Mouse (Mus musculus) ES-E14 (cell line): ENCODE results near the gene Trim25. TPM values are rescaled to one million over a fixed set of nuclear protein-coding genes. Genes with fewer than 3 reads are reported as not detected.

Experiments used
- DNase-seq: peaks from one replicate; pipeline ENCODE4 v3.0.0-alpha.2; 2013; ENCODE audit warnings: low read depth, low spot score
- H3K27ac ChIP-seq: 2 replicates; pipeline ENCODE4 v1.5.1; 2012; ENCODE audit warnings: low read depth, mild to moderate bottlenecking, low read length, moderate library complexity, mixed read lengths; ENCODE audit not compliant: poor library complexity, insufficient read depth, severe bottlenecking
- H3K36me3 ChIP-seq: 2 replicates; pipeline ENCODE4 v1.6.1; 2012; ENCODE audit warnings: mild to moderate bottlenecking, low read length, moderate library complexity, mixed read lengths; ENCODE audit not compliant: control insufficient read depth, poor library complexity, insufficient read depth, severe bottlenecking
- H3K4me1 ChIP-seq, 2 experiments: fragments of 150-350 bp in 1 of 2; sonication (generic) in 1 of 2; 2 replicates each; pipeline ENCODE4 v1.6.1; 2012; ENCODE audit warnings: low read length in 2 of 2, mild to moderate bottlenecking in 1 of 2, mixed read lengths in 1 of 2; ENCODE audit not compliant: control insufficient read depth in 2 of 2, insufficient read depth in 2 of 2, poor library complexity in 1 of 2
- H3K4me3 ChIP-seq, 2 experiments: fragments of 150-350 bp in 1 of 2; sonication (generic) in 1 of 2; 2 replicates each; pipeline ENCODE4 v1.5.1; 2012; ENCODE audit warnings: low read length in 2 of 2, low read depth in 1 of 2, mild to moderate bottlenecking in 1 of 2, mixed read lengths in 1 of 2; ENCODE audit not compliant: insufficient read depth in 1 of 2, poor library complexity in 1 of 2, severe bottlenecking in 1 of 2
- H3K9ac ChIP-seq: 2 replicates; pipeline ENCODE4 v1.6.1; 2012; ENCODE audit warnings: low read depth, mild to moderate bottlenecking, low read length, mixed read lengths; ENCODE audit not compliant: poor library complexity, insufficient read depth, severe bottlenecking
- H3K9me3 ChIP-seq: fragments of 150-350 bp; sonication (generic); 2 replicates; pipeline ENCODE4 v1.6.1; 2012; ENCODE audit warnings: low read depth, mild to moderate bottlenecking, low read length; ENCODE audit not compliant: control insufficient read depth, insufficient read depth
- CHD2 ChIP-seq: IDR thresholded peaks from 2 replicates; pipeline ENCODE4 v1.6.1; 2014; ENCODE audit warnings: mild to moderate bottlenecking, low read depth, low read length, inconsistent platforms
- HCFC1 ChIP-seq: IDR thresholded peaks from 2 replicates; pipeline ENCODE4 v1.6.1; 2012; ENCODE audit warnings: low read length, inconsistent platforms, borderline replicate concordance; ENCODE audit not compliant: insufficient read depth
- MAFK ChIP-seq: IDR thresholded peaks from 2 replicates; pipeline ENCODE4 v1.6.1; 2014; ENCODE audit warnings: mild to moderate bottlenecking, low read depth, low read length, inconsistent platforms; ENCODE audit not compliant: insufficient read depth
- ZC3H11A ChIP-seq: IDR thresholded peaks from 2 replicates; pipeline ENCODE4 v1.6.1; 2012; ENCODE audit warnings: low read depth, mild to moderate bottlenecking, inconsistent platforms, low read length, borderline replicate concordance
- ZNF384 ChIP-seq: IDR thresholded peaks from 2 replicates; pipeline ENCODE4 v1.6.1; 2012; ENCODE audit warnings: low read depth, low read length, inconsistent platforms
- in situ Hi-C, 2 experiments: fragments of 600-800 bp; cut with MboI; formaldehyde crosslinking; loops; one replicate each; pipeline ENCODE4 v1.15.1; 2025; ENCODE audit warnings: low sequenced_read_pairs in 2 of 2, inconsistent platforms in 1 of 2; ENCODE audit not compliant: unreplicated experiment in 2 of 2
- total RNA-seq: library from RNA; depleted of rRNA; stranded (reverse); fragments of 300-350 nt; gene quantifications from 2 replicates; pipeline ENCODE4 v1.2.3, GENCODE M21; 2012

Gene Trim25
- total RNA-seq, 1 experiment = 37.8 TPM

GRCm38 (mm10) chr11:89020681-89021305 lies 21.6 kb downstream of the Trim25 start:
- H3K4me3 ChIP-seq = no peak overlapping the region; a peak in 1 of 4 replicates

GRCm38 (mm10) chr11:89021687-89022086 lies 22.5 kb downstream of the Trim25 start:
- Histone ChIP-seq H3K36me3 (peaks cover 16% of the 10 kb centered on the region), H3K9ac (no peak overlapping the region), H3K4me3 (no peak overlapping the region), H3K4me1 (peaks cover 12 to 15% of the 10 kb centered on the region in 2 experiments; a peak in 3 of 4 replicates), H3K27ac (peak overlapping the region; percentile 70; the same call in 1 of the 2 replicates), H3K9me3 (no peaks in the 10 kb centered on the region)
- in situ Hi-C loops = no loop called here
- TF ChIP-seq HCFC1 (no peak), ZNF384 (no peak), MAFK (no peak), CHD2 (no peak), ZC3H11A (no peak)
- no peak for DNase-seq

More at GRCm38 (mm10) chr11:89020681-89021305, 21.6 kb downstream of the Trim25 start:
- Histone ChIP-seq H3K9ac (no peak overlapping the region), H3K4me1 (peaks cover 12 to 15% of the 10 kb centered on the region in 2 experiments; a peak in 3 of 4 replicates), H3K27ac (peak overlapping the region; percentile 49), H3K36me3 (peaks cover 23% of the 10 kb centered on the region), H3K9me3 (no peaks in the 10 kb centered on the region)
- peak; percentile 69 for DNase-seq
- no peak for TF ChIP-seq HCFC1
- TF ChIP-seq ZC3H11A = no peak
- no peak for TF ChIP-seq ZNF384
- peak; percentile 84 for TF ChIP-seq MAFK
- in situ Hi-C loops = no loop called here

GRCm38 (mm10) chr11:89022120-89022731 lies 23.1 kb downstream of the Trim25 start:
- in situ Hi-C loops = no loop called here

GRCm38 (mm10) chr11:89023477-89023876 lies 24.3 kb downstream of the Trim25 start:
- no peaks in the 10 kb centered on the region for H3K9me3 ChIP-seq
- no peak for DNase-seq
- in situ Hi-C loops = no loop called here
- H3K9ac ChIP-seq = no peak overlapping the region
- H3K4me1 ChIP-seq = peaks cover 13 to 22% of the 10 kb centered on the region in 2 experiments; a peak in 3 of 4 replicates
- H3K27ac ChIP-seq = no peak overlapping the region; the same call in 1 of the 2 replicates
- H3K36me3 ChIP-seq = peaks cover 9% of the 10 kb centered on the region
- TF ChIP-seq MAFK (no peak), ZC3H11A (no peak), ZNF384 (no peak), HCFC1 (no peak), CHD2 (no peak)
- H3K4me3 ChIP-seq = no peak overlapping the region

More at GRCm38 (mm10) chr11:89022120-89022731, 23.1 kb downstream of the Trim25 start:
- DNase-seq = no peak
- no peak for TF ChIP-seq CHD2
- TF ChIP-seq HCFC1 = no peak
- no peak for TF ChIP-seq ZNF384
- TF ChIP-seq ZC3H11A = no peak
- no peak for TF ChIP-seq MAFK
- no peaks in the 10 kb centered on the region for H3K9me3 ChIP-seq
- no peak overlapping the region for H3K4me3 ChIP-seq
- H3K27ac ChIP-seq = no peak overlapping the region; the same call in 1 of the 2 replicates
- H3K36me3 ChIP-seq = peaks cover 13% of the 10 kb centered on the region
- H3K4me1 ChIP-seq = peaks cover 12 to 15% of the 10 kb centered on the region in 2 experiments; a peak in 3 of 4 replicates
- H3K9ac ChIP-seq = no peak overlapping the region
